Mouse (Mus musculus) forebrain, embryonic 15.5 days (tissue): Measurements from ENCODE around the gene Gm10638. TPM values are rescaled to one million over a fixed set of nuclear protein-coding genes. Genes with fewer than 3 reads are reported as not detected.

Source experiments
- polyA plus RNA-seq: library from polyadenylated mRNA; unstranded; fragments of >200 nt; fragmentation: Nextera tagmentation; extraction: Ambion mirVana; gene quantifications from 2 replicates; pipeline ENCODE4 v1.2.1, GENCODE M21; 2015

Gene Gm10638
- polyA plus RNA-seq, 1 experiment from 2014 or later = 12.0 TPM

Other genes starting within 250 kb of the Gm10638 start
- gene Abcc12, start 165.0 kb upstream of the Gm10638 start, polyA plus RNA-seq = 0.18 and 0.23 TPM in 2 replicates
- 87.6 and 88.3 TPM in 2 replicates for gene Lonp2, start 121.7 kb upstream of the Gm10638 start, polyA plus RNA-seq
- 108 and 112 TPM in 2 replicates for gene Siah1a, start 235 bp downstream of the Gm10638 start, polyA plus RNA-seq
- 10.0 and 10.9 TPM in 2 replicates for gene N4bp1, start 139.6 kb downstream of the Gm10638 start, polyA plus RNA-seq